Mouse (Mus musculus) layer of hippocampus, adult 9-11 months (tissue): Measurements from ENCODE around the gene Ift43.
A peak's percentile ranks its signal among the peaks of the same experiment; 100 is the strongest.

Source experiments
- DNase-seq: peaks from one replicate; pipeline ENCODE4 v3.0.0; 2022

Ift43 gene

GRCm38 (mm10) chr12:86082481-86083012, at the start of gene Ift43:
Ift43 (plus strand) TSS chr12:86082541.
- DNase-seq: peak; percentile 82

GRCm38 (mm10) chr12:86035586-86035985, 46.8 kb upstream of the Ift43 start:
- no peak for DNase-seq

GRCm38 (mm10) chr12:86036368-86037166, 45.8 kb upstream of the Ift43 start:
- DNase-seq: no peak

- DNase-seq: no peak
Measured at GRCm38 (mm10) chr12:86037235-86037921, 45.0 kb upstream of the Ift43 start.

GRCm38 (mm10) chr12:86039078-86039477, 43.3 kb upstream of the Ift43 start:
- DNase-seq: no peak

GRCm38 (mm10) chr12:86039751-86040150, 42.6 kb upstream of the Ift43 start:
- DNase-seq: no peak

- no peak for DNase-seq
Measured at GRCm38 (mm10) chr12:86046141-86046540, 36.2 kb upstream of the Ift43 start.

GRCm38 (mm10) chr12:86046776-86047175, 35.6 kb upstream of the Ift43 start:
- no peak for DNase-seq

GRCm38 (mm10) chr12:86047376-86047775, 35.0 kb upstream of the Ift43 start:
- DNase-seq: no peak

- DNase-seq: no peak
Measured at GRCm38 (mm10) chr12:86049813-86050212, 32.5 kb upstream of the Ift43 start.

- DNase-seq: no peak
Measured at GRCm38 (mm10) chr12:86051477-86051876, 30.9 kb upstream of the Ift43 start.

GRCm38 (mm10) chr12:86055306-86055705, 27.0 kb upstream of the Ift43 start:
- DNase-seq: no peak

GRCm38 (mm10) chr12:86056976-86057375, 25.4 kb upstream of the Ift43 start:
- no peak for DNase-seq

- DNase-seq: no peak
Measured at GRCm38 (mm10) chr12:86057516-86057915, 24.8 kb upstream of the Ift43 start.

GRCm38 (mm10) chr12:86059341-86059740, 23.0 kb upstream of the Ift43 start:
- no peak for DNase-seq

GRCm38 (mm10) chr12:86064796-86065195, 17.5 kb upstream of the Ift43 start:
- no peak for DNase-seq

GRCm38 (mm10) chr12:86071432-86071831, 10.9 kb upstream of the Ift43 start:
- peak; percentile 79 for DNase-seq

- no peak for DNase-seq
Measured at GRCm38 (mm10) chr12:86074681-86075080, 7.7 kb upstream of the Ift43 start.

- DNase-seq: no peak
Measured at GRCm38 (mm10) chr12:86075358-86075757, 7.0 kb upstream of the Ift43 start.

GRCm38 (mm10) chr12:86076321-86076901, 5.9 kb upstream of the Ift43 start:
- DNase-seq: no peak

GRCm38 (mm10) chr12:86077322-86077721, 5.0 kb upstream of the Ift43 start:
- no peak for DNase-seq

- no peak for DNase-seq
Measured at GRCm38 (mm10) chr12:86077736-86078135, 4.6 kb upstream of the Ift43 start.

- no peak for DNase-seq
Measured at GRCm38 (mm10) chr12:86078176-86078552, 4.2 kb upstream of the Ift43 start.
